Mouse (Mus musculus): Measurements from ENCODE around the gene Olfr412.

Olfr412 gene

DNA sequence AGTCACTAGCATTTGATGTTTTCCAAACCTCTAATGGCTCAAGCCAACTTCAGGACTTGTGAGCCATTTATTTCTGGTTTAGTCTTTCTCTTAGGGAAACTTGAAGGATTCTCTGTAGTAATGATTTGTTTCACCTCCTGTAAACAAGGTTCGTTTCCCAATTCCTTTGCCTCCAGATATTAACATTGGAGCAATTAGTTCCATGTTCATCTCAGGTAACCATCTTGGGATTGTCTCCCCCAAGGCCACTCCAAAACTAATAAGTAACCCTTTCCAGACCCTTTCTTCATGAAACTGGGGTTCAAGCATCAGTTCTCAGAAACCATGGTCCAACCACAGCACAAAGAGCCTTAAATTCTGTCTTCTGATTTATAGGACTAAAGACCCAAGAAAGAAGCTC is at the start of gene Olfr412:
Gene Olfr412, plus strand, starts transcription at position 301 of the 400 bp plus-strand sequence.
- no peak for DNase-seq (ENCODE audit: low read depth, low spot score)

DNA sequence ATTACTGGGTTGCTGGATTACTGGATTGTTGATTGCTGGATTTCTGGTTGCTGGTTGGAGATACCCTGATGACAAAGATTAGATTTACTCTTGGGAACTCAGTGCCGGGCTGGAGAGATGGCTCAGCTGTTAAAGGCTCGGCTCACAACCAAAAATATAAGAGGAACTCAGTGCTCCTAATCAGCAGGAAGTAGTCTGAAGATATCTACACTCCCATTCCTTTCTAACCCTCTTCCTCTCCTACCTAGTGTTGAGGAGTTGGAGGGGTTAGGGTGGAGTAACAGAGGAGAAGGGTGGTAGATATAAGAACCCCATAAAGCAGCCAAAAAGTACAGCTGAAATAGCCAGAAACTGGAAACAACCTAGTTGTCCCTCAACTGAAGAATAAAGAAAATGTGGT is 35.8 kb upstream of the Olfr412 start:
- no peak for DNase-seq (ENCODE audit: low read depth, low spot score)

- no peak for DNase-seq (ENCODE audit: low read depth, low spot score)
Measured at GRCm38 (mm10) chr11:74328781-74329180, 33.1 kb upstream of the Olfr412 start.

- DNase-seq (ENCODE audit: low read depth, low spot score): no peak
Measured at GRCm38 (mm10) chr11:74337931-74338330, 23.9 kb upstream of the Olfr412 start, which contains the start of gene Olfr410. Gene Olfr410, minus strand, starts transcription at chr11:74338031.

DNA sequence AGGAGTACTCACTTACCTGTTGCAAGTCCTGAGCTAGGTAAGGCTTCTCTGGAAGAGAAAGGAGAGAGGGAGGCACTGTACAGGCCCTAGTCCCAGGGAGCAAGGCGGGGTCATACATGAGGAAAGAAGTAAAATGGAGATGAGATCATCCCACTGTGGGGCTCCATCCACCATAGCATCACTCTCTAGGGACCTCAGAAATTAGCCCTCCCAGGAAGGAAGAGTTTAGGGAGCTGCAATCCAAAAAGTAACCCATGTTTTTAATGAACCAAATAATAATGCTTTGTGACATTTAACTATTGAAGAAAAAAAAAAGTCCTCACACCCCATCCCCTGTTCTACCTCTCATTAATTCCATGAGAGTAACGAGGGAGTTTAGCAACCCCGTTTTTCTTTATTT is 9.3 kb upstream of the Olfr412 start, which contains the start of gene Olfr411:
Gene Olfr411, minus strand, starts transcription at position 101 of the 400 bp plus-strand sequence.
- no peak for DNase-seq (ENCODE audit: low read depth, low spot score)

DNA sequence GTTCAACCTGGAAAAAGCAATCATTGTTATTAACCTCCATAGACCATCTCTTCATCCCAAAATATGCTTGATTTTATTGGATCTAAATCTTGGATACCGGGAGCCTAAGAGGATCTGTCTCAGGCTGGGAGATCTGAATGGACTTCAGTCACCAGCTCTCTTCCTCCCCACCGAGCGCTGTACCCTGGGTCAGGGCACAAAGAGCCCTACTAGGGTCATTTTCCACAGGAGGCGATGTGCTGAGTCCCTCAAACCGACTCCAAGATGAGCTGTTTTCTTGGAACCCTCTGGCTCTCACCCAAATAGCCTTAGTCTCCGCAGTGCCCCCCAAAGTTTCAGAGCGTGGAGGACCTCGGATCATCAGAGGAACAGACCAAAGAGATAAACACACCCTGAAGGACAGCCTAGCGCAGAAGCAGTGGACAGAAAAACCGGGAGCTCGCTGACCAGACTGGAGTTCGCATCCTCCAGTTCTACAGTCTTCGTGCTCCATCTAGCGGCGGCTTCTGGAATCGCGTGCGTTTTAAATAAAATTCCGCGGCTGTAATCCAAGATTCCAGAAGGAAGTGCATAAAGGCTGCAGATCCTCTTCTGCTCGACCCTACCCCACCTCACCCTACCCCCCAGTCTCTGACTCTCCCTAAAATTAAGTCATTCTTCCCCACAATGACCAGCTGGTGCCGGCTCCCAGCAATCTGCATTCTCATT is 9.7 kb downstream of the Olfr412 start:
- DNase-seq (ENCODE audit: low read depth, low spot score): peak; percentile 79

DNA sequence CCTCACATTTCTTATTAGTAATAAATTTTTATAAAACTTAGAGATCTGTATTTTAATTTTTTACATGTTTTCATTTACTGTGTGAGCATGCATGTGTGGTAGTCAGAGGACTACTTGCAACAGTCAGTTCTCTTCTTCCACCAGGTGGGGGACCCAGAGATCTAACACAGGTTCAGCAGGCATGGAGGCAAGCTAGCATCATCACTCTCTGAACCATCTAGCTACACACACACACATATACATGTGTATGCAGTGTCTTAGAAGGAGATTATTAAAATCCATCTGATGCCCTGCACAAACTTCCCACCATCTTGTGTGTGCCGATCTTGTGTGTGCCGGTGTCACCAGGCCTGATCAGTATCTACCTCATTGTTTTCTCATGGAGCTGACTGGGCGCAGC is 15.0 kb downstream of the Olfr412 start:
- peak; percentile 90 for DNase-seq (ENCODE audit: low read depth, low spot score)

- DNase-seq (ENCODE audit: low read depth, low spot score): no peak
Measured at GRCm38 (mm10) chr11:74379166-74379873, 17.5 kb downstream of the Olfr412 start.

DNA sequence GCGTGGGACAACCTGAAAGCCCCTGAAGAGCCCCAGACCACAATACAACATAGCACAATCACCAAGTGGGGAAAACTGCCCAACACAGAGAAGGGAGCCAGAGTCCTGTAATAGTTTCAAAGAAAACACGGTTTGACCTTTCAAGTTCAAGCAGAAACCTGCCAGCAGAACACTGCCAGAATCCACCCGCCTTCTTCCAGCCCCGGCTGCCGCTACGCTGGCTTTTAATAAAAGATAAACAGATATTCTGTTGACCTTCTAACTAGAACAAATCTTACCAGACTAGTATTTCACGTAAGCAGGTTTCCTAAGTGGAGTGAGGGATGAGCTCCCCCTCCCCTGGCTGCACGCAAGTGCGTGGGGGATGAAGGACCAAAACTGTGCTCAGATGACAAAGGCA is 23.8 kb downstream of the Olfr412 start:
- no peak for DNase-seq (ENCODE audit: low read depth, low spot score)

DNA sequence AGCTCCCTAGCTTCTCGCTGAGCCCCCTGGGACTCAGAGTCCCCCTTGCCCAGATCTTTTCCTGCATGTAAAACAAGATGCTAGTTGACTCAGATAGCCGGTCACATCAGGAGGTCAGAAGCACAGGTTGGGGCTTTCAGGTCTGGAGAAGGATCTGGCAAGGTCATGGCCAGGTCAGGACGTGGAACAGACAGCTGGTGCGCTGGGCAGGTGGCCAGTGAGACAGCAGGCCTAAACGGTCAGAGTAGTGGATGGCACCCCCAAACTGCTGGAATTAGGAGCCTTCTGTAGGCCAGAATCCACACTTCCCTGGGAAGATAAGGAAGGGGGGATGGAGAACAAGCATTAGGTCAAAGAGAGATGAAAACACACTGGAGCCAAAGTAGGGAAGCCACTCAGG is 25.3 kb downstream of the Olfr412 start:
- no peak for DNase-seq (ENCODE audit: low read depth, low spot score)

- no peak for DNase-seq (ENCODE audit: low read depth, low spot score)
Measured at GRCm38 (mm10) chr11:74391899-74392298, 30.0 kb downstream of the Olfr412 start.

DNA sequence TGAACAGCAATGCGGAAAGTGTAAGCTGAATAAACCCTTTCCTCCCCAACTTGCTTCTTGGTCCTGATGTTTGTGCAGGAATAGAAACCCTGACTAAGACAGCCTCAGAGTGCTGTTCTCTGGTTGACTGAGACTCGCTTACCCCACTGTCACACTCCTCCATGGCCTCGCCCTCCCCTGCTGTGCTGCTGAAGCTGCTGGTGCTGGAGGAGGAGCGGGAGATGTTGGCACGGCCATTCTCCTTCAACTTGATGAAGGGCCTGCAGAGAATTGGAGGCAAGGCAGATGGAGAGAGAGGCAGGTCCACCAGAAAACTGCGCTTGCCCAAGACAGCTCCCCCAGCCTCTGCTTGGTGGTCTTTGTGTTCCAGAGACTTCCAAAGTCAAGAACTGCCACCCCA is 31.0 kb downstream of the Olfr412 start:
- DNase-seq (ENCODE audit: low read depth, low spot score): peak; percentile 45

DNA sequence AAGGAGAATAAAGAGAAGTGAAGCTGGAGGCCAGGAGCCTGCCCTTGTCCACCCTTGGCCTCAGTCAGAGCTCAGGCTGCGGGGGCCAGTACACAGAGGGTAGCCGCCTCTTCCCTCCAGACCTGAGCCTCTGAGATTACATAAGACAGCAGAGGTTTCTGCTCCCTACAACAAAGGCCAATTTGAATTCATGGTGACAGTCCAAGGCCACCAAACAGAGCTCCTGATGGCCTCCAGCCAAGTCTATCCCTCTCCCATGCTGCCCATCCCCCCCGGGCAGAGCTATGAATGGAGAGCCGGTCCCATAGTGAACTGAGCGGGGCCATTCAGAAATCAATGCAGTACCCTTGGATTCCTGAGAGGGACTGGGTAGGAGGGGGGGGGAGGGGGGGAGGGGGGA is 31.6 kb downstream of the Olfr412 start:
- DNase-seq (ENCODE audit: low read depth, low spot score): no peak

- DNase-seq (ENCODE audit: low read depth, low spot score): no peak
Measured at GRCm38 (mm10) chr11:74395583-74395982, 33.7 kb downstream of the Olfr412 start.

GRCm38 (mm10) chr11:74402126-74402525 is 40.3 kb downstream of the Olfr412 start:
- no peak for DNase-seq (ENCODE audit: low read depth, low spot score)

DNA sequence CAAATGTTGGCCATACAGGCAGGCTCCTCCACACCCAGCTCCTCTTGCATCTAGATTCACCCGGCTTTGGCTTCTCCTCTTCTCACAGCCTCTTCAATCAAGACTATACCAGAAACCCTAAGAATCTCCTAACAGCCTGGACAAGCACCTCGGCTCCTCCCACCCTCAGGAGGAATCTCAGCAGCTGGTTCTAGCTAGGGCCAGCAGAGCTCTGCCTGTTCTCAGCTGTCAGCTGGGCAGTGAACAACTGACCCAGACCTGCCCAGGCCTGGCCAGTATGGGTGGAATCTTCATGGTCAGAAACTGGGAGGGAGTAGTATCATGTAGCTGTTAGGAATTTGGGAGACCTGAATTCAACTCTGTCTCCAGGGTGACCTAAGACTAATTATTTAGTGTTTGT is 42.3 kb downstream of the Olfr412 start:
- no peak for DNase-seq (ENCODE audit: low read depth, low spot score)

GRCm38 (mm10) chr11:74405201-74405600 is 43.3 kb downstream of the Olfr412 start:
- no peak for DNase-seq (ENCODE audit: low read depth, low spot score)

DNA sequence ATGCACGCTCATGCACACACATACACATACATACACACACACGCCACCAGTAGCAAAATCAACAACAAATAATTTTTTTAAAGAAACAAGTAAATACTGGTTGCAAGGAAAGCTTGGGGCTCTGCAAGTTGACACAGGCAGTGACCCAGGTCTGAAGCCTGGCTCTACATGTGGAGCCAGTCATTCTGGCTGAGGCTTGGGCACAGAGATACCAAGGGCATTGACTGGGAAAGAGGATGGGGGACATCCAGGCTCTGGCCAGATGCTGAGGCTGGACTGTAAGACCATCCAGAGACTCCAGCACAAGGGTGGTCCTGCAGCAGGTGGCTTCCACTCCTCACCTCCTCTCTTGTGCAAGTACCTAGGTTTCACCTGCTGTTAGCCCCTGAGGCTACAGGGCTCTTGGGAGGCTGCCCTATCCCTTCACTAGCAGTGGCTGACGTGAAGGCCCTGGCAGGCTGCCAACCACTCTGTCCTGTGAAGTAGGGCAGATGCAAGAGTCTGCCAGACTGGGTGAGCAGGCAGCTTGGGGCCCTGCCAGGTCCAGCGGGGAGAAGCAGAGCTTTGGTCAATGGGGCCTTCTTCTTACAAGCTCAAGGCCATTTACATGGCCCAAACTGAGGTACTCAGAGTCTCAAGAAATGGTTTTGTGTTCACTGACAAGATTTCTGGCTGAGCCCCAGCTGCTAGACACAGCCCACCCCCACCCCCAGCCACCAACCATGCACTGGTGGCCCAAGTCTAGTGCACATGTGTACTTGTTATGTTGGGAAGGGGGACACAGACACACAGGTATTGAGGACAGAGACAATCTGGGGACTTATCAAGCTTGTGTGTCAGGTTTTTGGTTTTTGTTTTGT is 46.9 kb downstream of the Olfr412 start:
- DNase-seq (ENCODE audit: low read depth, low spot score): peak; percentile 94

DNA sequence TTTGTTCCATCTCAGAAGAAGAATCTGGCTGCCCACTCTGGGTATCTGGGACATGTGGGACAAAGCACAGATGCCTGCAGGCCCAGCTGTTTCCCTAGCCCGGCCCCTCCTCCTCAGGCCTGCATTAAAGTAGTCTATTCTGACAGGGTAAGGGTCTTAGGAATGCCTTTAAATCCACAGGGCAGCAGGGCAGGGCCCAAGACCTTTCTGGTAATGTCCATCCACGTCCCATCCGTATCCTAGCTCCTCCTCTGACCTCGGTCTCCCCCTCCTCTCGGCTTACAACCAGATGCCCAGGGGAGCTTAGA is 47.5 kb downstream of the Olfr412 start:
- peak; percentile 32 for DNase-seq (ENCODE audit: low read depth, low spot score)

- DNase-seq (ENCODE audit: low read depth, low spot score): peak; percentile 61
Measured at GRCm38 (mm10) chr11:74409757-74410174, 47.9 kb downstream of the Olfr412 start.

GRCm38 (mm10) chr11:74411943-74412342 is 50.1 kb downstream of the Olfr412 start:
- no peak for DNase-seq (ENCODE audit: low read depth, low spot score)

DNA sequence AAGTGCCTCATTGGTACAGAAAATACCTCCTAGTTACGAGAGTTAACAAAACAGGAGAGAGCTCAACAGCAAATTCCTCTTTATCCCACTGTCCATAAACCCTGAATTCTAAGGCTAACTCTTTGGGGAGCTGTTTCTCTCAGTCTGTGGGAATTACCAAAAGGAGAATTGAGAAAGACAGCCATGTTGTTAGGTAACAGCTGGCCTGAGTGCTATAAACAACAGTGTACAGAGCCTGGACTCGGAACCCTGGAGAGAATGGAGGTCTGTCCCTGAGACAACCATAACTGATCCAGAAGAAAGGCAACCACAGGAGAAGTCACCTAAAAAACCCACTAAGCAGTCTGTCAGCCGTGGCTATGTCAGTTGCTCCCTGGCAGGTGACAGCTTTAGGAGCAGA is 50.6 kb downstream of the Olfr412 start:
- no peak for DNase-seq (ENCODE audit: low read depth, low spot score)
